Mouse (Mus musculus) hindbrain, embryonic 16.5 days (tissue): ENCODE data around the gene Bcl6. TPM values are rescaled to one million over a fixed set of nuclear protein-coding genes. Genes with fewer than 3 reads are reported as not detected.

Experiments used
- ATAC-seq: fragments of 200-750 bp; cut with Nextera tagmentation; 2 replicates; pipeline ENCODE4 v1.8.0; 2017; ENCODE audit warnings: moderate TSS enrichment, moderate library complexity
- H3K27ac ChIP-seq: fragments of 300-500 bp; sonication (generic); 2 replicates; pipeline ENCODE4 v1.5.1; 2014; ENCODE audit warnings: low read depth, mild to moderate bottlenecking, control low read depth, low read length, moderate library complexity
- H3K27me3 ChIP-seq: fragments of 300-500 bp; sonication (generic); replicated peaks from 2 replicates; pipeline ENCODE4 v1.6.1; 2014; ENCODE audit warnings: low read length; ENCODE audit not compliant: control insufficient read depth, insufficient read depth
- H3K36me3 ChIP-seq: fragments of 300-500 bp; sonication (generic); 2 replicates; pipeline ENCODE4 v1.6.1; 2014; ENCODE audit warnings: mild to moderate bottlenecking, low read length, moderate library complexity, mixed read lengths; ENCODE audit not compliant: control insufficient read depth, insufficient read depth
- H3K4me1 ChIP-seq: fragments of 300-500 bp; sonication (generic); 2 replicates; pipeline ENCODE4 v1.6.1; 2014; ENCODE audit warnings: low read depth, low read length; ENCODE audit not compliant: control insufficient read depth, insufficient read depth
- H3K4me2 ChIP-seq: fragments of 300-500 bp; sonication (generic); 2 replicates; pipeline ENCODE4 v1.6.1; 2014; ENCODE audit warnings: mild to moderate bottlenecking, low read length, control low read depth, moderate library complexity
- H3K4me3 ChIP-seq: fragments of 300-500 bp; sonication (generic); 2 replicates; pipeline ENCODE4 v1.5.1; 2014; ENCODE audit warnings: mild to moderate bottlenecking, low read length, control low read depth, moderate library complexity
- H3K9ac ChIP-seq: fragments of 300-500 bp; sonication (generic); 2 replicates; pipeline ENCODE4 v1.6.1; 2014; ENCODE audit warnings: low read depth, mild to moderate bottlenecking, control low read depth, low read length, moderate library complexity
- H3K9me3 ChIP-seq: fragments of 300-500 bp; sonication (generic); 2 replicates; pipeline ENCODE4 v1.6.1; 2014; ENCODE audit warnings: mild to moderate bottlenecking, low read length, moderate library complexity; ENCODE audit not compliant: control insufficient read depth
- WGBS: fragments of 180-500 bp; shearing (Covaris S2); extraction: QIAGEN DNeasy Blood & Tissue Kit; methylation state at CpG from one replicate; pipeline ENCODE4 v1.1.7; 2014; 5-methylcytosine and 5-hydroxymethylcytosine counted together
- polyA plus RNA-seq: library from polyadenylated mRNA; unstranded; fragments of >200 nt; fragmentation: Nextera tagmentation; extraction: Ambion mirVana; gene quantifications from 2 replicates; pipeline ENCODE4 v1.2.1, GENCODE M21; 2015

Gene Bcl6
- polyA plus RNA-seq, 1 experiment from 2014 or later = 0.79 TPM

DNA sequence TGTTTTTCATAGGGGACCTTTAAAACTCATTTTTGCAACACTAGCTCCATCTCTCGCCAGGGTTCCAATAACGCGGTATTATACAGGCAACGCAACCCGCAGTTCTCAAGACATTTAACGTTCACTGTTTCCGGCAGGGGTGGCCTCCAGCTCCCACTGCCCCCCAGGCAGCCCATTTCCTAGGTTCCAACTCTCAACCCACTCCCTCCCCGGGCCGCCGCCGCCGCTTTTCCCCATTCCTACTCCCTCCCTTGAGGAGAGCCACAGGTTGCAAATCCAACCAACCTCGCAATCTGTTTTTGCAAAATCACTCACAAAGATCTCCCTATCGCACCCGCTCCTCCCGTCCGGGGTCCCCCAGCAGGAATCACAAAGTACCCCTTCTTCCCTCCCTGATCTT lies 1.8 kb downstream of the Bcl6 start:
- H3K9ac ChIP-seq = peak overlapping the region; percentile 90
- H3K27me3 ChIP-seq = peaks cover 4% of the 10 kb centered on the region; the same call in 1 of the 2 replicates
- H3K9me3 ChIP-seq = no peaks in the 10 kb centered on the region
- peaks cover 22% of the 10 kb centered on the region for H3K4me1 ChIP-seq
- peak overlapping the region; percentile 62 for H3K4me3 ChIP-seq
- no peak for ATAC-seq
- H3K27ac ChIP-seq = 0 out of 2 replicates have a peak overlapping the region, but pooled peaks have one; percentile 27
- H3K4me2 ChIP-seq = peak overlapping the region; percentile 83
- no peaks in the 10 kb centered on the region for H3K36me3 ChIP-seq
- 2% methylated on average over 17 of the region's 17 CpGs for WGBS

DNA sequence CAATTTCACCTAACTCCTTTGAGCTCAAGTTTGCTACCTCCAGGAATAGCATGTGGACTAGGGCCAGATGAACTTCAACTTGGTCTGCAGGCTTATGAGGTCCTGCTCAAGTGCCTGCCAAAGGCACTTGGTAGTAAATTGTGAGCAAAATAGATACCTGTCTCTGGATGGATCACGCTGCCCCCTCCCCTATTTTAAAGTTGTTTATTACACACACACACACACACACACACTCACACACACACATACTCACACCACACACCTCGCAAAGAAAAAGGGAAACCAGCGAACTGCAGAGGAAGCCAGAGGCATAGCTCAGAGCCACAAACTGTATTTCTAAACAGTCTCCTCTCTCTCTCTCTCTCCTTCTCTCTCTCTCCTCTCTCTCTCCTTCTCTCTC lies 2.5 kb downstream of the Bcl6 start:
- H3K9ac ChIP-seq = no peak overlapping the region
- no peak overlapping the region for H3K27ac ChIP-seq

DNA sequence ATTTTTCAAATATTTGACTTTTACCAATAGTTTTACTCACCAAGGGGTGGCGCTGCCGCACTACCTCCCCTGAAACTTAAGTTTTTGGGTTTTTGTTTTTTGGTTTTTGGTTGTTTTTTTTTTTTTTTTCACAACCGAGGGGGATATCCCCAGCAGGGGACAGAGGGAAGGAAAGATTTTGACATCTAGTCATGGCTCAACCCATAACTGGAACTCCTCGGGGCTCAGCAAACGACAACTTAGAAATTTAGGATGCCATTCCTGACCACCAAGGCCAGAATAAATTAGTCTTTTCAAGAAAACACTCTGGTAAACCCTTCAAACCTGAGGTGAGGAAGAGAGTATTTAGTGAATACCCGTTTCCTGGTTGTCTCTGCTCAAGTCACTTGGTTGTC lies 3.2 kb downstream of the Bcl6 start:
- no peak overlapping the region for H3K9ac ChIP-seq
- peaks cover 4% of the 10 kb centered on the region for H3K27me3 ChIP-seq
- H3K27ac ChIP-seq = no peak overlapping the region
- ATAC-seq = no peak
- WGBS = 4% methylated on average over 6 of the region's 6 CpGs
- H3K4me1 ChIP-seq = peaks cover 36% of the 10 kb centered on the region
- H3K4me2 ChIP-seq = peak overlapping the region; percentile 93
- H3K36me3 ChIP-seq = no peaks in the 10 kb centered on the region
- no peaks in the 10 kb centered on the region for H3K9me3 ChIP-seq
- no peak overlapping the region for H3K4me3 ChIP-seq

More for the DNA sequence above, 2.5 kb downstream of the Bcl6 start:
- WGBS = 8% methylated on average over 3 of the region's 3 CpGs
- no peaks in the 10 kb centered on the region for H3K36me3 ChIP-seq
- H3K9me3 ChIP-seq = no peaks in the 10 kb centered on the region
- peaks cover 4% of the 10 kb centered on the region; the same call in 1 of the 2 replicates for H3K27me3 ChIP-seq
- H3K4me1 ChIP-seq = peaks cover 29% of the 10 kb centered on the region
- no peak for ATAC-seq
- peak overlapping the region; percentile 83 for H3K4me2 ChIP-seq
- H3K4me3 ChIP-seq = peak overlapping the region; percentile 62

DNA sequence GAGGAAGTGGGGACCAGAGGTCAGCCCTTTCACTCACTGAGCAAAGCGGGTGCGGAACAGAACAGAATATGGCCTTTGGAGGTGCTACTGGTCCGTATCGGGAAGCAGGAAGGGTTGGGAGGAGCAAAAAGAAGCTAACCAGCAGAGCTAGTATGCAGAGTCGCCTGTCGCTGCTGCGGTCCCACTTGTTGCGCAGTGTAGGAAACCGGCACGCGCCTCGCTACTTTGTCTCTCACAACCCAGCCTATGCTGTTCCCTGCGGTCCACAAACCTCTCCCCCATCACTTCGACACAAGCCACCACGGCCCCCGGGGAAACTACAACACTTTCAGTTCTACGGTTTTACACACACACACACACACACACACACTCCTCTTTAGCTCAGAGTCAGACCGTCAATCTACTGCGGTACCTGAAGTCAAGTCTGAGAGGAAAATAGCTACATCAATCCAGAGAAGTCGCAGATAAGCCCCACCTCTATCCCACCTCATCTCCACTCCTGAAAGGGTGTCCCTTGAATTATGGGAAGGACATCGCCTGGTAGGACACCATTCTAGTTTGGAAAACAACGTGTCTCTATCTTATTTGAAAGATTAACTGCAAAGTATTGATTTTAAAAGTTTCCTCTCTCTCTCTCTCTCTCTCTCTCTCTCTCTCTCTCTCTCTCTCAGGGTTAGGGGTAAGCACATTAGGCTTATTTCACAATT lies 3.7 kb downstream of the Bcl6 start:
- WGBS = under 1% methylated on average over 22 of the region's 22 CpGs
- no peak for ATAC-seq
- Histone ChIP-seq H3K36me3 (no peaks in the 10 kb centered on the region), H3K4me3 (peak overlapping the region; percentile 43), H3K4me2 (peak overlapping the region; percentile 93), H3K4me1 (peaks cover 36% of the 10 kb centered on the region), H3K9ac (peak overlapping the region; percentile 54), H3K9me3 (no peaks in the 10 kb centered on the region), H3K27me3 (peaks cover 7% of the 10 kb centered on the region), H3K27ac (no peak overlapping the region; the same call in 1 of the 2 replicates)

DNA sequence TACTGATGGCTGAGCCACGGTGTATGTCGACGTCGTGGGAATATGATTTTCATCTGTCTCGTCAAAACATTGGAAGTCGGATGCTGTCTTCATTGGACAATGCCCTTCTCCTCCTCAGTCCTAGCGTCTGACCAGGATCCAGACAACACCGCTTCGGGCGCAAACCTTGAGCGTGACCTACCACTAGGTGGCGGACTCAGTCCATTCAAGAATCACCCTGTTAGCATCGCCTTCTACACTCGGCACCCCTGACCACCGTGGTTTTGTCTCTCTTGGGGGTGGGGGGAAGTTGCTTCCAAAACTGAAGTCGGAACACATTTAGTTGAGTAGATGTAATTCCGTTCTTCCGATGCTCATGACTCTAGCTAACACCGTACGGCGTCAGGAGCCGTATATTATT lies 4.5 kb downstream of the Bcl6 start:
- Histone ChIP-seq H3K36me3 (no peaks in the 10 kb centered on the region), H3K27me3 (peaks cover 13% of the 10 kb centered on the region), H3K4me2 (peak overlapping the region; percentile 93), H3K9me3 (no peaks in the 10 kb centered on the region), H3K4me1 (peaks cover 36% of the 10 kb centered on the region), H3K4me3 (peak overlapping the region; percentile 43), H3K9ac (peak overlapping the region; percentile 54; the same call in 1 of the 2 replicates), H3K27ac (no peak overlapping the region)
- WGBS = under 1% methylated on average over 22 of the region's 22 CpGs
- peak; percentile 57 for ATAC-seq

DNA sequence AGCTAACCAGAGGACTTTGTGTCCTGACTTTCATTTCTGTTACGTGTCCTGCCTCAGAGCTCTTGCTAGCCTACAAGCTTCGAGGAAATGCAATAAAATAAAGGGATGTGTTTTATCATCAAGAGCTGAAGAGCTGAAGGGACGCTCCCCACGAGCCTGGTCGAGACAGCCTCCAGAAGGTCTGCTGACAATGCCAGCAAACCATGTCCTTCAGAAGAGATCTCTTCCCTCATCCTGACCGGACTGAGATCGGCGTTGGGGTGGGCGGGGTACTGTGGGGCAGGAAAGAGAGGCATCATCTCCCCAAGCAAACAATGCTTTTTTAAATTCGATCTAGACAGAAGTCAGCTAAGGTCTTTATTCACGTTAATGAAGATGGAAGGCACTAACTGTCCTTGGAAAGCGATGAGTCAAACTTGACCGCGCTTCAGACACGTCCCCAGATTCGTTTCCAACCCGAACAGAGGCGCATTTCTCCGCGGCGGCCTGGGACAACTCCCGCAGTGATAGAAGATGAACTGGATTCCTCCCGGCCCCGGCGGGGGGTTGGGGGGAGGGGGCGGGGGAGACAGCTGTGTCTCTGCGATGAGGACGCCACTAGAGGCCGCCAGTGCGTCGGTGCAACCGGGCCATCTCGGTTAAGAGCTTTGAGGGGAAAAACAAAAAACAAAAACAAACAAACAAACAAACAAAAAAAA lies 5.6 kb downstream of the Bcl6 start:
- under 1% methylated on average over 33 of the region's 33 CpGs for WGBS
- H3K4me3 ChIP-seq = peak overlapping the region; percentile 41
- H3K9me3 ChIP-seq = no peaks in the 10 kb centered on the region
- peaks cover 36% of the 10 kb centered on the region for H3K4me1 ChIP-seq
- peaks cover 15% of the 10 kb centered on the region for H3K27me3 ChIP-seq
- H3K36me3 ChIP-seq = no peaks in the 10 kb centered on the region
- peak; percentile 8; the same call in 1 of the 2 replicates for ATAC-seq
- peak overlapping the region; percentile 42; the same call in 1 of the 2 replicates for H3K9ac ChIP-seq
- peak overlapping the region; percentile 91 for H3K4me2 ChIP-seq
- H3K27ac ChIP-seq = peak overlapping the region; percentile 14; the same call in 1 of the 2 replicates

DNA sequence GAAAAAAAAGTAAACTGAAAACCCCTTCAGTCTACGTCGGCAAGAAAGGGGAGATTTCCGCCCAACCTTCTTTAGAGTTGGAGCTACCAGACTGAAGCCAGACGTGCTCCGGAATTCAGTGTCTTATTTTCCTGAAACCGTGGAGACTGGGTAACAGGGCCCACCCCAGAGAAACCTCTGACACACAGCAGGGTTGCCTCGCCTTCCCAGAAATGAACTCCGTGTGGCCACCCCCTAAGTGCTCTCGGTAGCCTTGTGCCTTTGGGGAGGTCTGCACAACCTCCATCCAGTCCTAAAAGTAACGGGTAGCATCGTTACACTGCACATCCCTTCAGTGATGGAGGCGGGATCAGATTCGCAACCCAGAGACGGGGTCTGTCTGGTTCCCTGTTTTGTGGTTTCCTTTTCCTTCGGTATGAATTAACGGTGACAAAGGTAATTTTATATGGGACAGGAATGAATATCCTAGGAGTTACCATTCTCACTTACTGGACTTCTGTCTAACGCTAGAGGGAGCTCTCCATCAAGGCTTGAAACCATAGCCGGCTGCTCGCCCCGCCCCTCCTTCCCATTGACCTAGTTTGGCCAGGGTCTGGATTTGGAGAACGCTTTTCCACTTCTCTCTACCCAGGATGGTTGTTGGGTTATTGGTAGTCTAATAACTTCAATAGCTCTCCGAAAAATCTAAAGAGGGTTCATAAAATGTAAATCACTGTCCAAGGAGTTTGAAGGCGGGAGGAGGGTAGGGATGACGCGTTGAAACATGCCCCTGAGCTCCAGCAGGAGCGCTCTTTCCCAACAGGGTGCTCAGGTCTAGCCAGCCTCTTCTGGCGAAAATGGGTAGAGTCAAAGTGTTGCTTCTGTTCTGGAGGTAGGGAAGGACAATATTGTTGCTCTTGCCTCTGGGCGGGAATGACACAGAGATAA lies 6.5 kb downstream of the Bcl6 start:
- WGBS = 1% methylated on average over 28 of the region's 28 CpGs
- Histone ChIP-seq H3K27ac (peak overlapping the region; percentile 14; the same call in 1 of the 2 replicates), H3K9ac (peak overlapping the region; percentile 42; the same call in 1 of the 2 replicates), H3K27me3 (peaks cover 15% of the 10 kb centered on the region), H3K36me3 (no peaks in the 10 kb centered on the region), H3K9me3 (no peaks in the 10 kb centered on the region), H3K4me2 (peak overlapping the region; percentile 91), H3K4me3 (peak overlapping the region; percentile 41), H3K4me1 (peaks cover 34% of the 10 kb centered on the region)
- peak; percentile 80 for ATAC-seq

DNA sequence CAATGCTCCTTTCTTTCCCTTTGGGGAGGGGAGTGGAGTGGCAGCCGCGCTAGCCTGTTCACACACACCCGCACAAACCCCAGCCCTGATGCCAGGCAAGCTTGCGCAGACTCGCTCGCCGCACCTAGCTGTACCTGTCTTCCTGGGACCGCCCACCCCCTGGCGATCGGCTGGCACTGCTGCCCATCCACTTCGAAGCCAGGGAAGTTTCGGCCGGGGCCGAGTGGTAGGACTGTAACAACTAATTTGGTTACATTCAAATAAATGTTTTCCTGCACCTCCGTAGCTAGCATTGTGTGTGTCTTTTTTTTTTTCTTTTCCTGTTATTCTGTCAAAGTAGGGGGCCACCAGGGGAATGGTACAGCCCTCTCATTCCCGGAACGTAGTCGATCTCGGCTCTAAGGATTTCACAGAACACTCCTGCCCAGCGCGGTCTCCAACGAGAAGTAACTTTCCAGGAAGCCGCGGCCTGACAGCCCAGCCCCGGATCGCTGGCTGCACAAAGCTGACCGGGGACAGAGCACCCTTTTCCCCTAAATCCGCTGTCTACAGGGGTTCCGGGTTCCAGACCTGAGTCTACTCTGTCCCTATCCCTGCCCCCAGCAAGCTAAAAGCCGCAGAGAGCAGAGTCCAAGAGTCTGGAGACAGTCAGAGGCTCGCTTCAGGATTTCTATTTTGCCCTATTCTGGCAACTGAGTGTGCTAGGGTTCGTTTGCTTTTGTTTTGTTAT lies 7.5 kb downstream of the Bcl6 start:
- H3K4me3 ChIP-seq = peak overlapping the region; percentile 41
- 2% methylated on average over 32 of the region's 32 CpGs for WGBS
- H3K9ac ChIP-seq = peak overlapping the region; percentile 62
- no peaks in the 10 kb centered on the region for H3K36me3 ChIP-seq
- no peak for ATAC-seq
- peaks cover 15% of the 10 kb centered on the region for H3K27me3 ChIP-seq
- H3K4me2 ChIP-seq = peak overlapping the region; percentile 91
- H3K27ac ChIP-seq = no peak overlapping the region
- H3K9me3 ChIP-seq = no peaks in the 10 kb centered on the region
- peaks cover 30% of the 10 kb centered on the region for H3K4me1 ChIP-seq
